Comparison of ENCODE assay signal across 9 mouse cellular contexts in genomic region chr8:124265798-124266197, GRCm38 (mm10). TPM values are rescaled to one million over a fixed set of nuclear protein-coding genes. Genes with fewer than 3 reads are reported as not detected.
DNase-seq lines count a peak whose midpoint lies in the region; ATAC-seq and TF ChIP-seq lines count a peak whose summit lies in the region.
"Had no signal": no experiment of that assay in that cellular context is flagged by ENCODE, and none has a peak within 500 bp of the region (broad histone marks: within the 10 kb centered on the region; RNA-seq: fewer than 3 reads in every experiment).

No protein-coding gene starts in this region.

- H3K4me3 ChIP-seq in lung, postnatal 0 days (ENCODE audit: low read depth, low read length) = no peak overlapping the region
- no peak overlapping the region for H3K4me3 ChIP-seq in hindbrain, embryonic 13.5 days
- H3K4me3 ChIP-seq: limb, embryonic 12.5 days had no signal

- no peak overlapping the region for H3K27ac ChIP-seq in lung, postnatal 0 days (ENCODE audit: low read length)
- H3K27ac ChIP-seq in hindbrain, embryonic 13.5 days = no peak overlapping the region
- H3K27ac ChIP-seq: limb, embryonic 12.5 days had no signal

- H3K9ac ChIP-seq in lung, postnatal 0 days (replicated peaks; ENCODE audit: low read depth) = no peak overlapping the region
- no peak overlapping the region for H3K9ac ChIP-seq in hindbrain, embryonic 13.5 days
- H3K9ac ChIP-seq: limb, embryonic 12.5 days had no signal

- H3K4me1 ChIP-seq in lung, postnatal 0 days (ENCODE audit: insufficient read depth, low read depth, low read length) = peaks cover 12% of the 10 kb centered on the region
- H3K4me1 ChIP-seq in hindbrain, embryonic 13.5 days (replicated peaks) = peaks cover 71% of the 10 kb centered on the region

- peak; percentile 67 for ATAC-seq in lung, postnatal 0 days
- peak; percentile 53 for ATAC-seq in inflammation-experienced regulatory T-cells, adult 6 months
- ATAC-seq in hindbrain, embryonic 13.5 days (ENCODE audit: low FRiP score) = no peak

- 56% methylated on average over 8 of the region's 8 CpGs for WGBS in lung, postnatal 0 days
- WGBS in hindbrain, embryonic 13.5 days = 77% methylated on average over 8 of the region's 8 CpGs

- H3K4me2 ChIP-seq in lung, postnatal 0 days (replicated peaks; ENCODE audit: low read depth, low read length) = no peak overlapping the region
- no peak overlapping the region for H3K4me2 ChIP-seq in hindbrain, embryonic 13.5 days
- H3K4me2 ChIP-seq: limb, embryonic 12.5 days had no signal

- H3K36me3 ChIP-seq in lung, postnatal 0 days (ENCODE audit: insufficient read depth, low read length) = no peaks in the 10 kb centered on the region
- H3K36me3 ChIP-seq in splenic B cell, adult 2 months (ENCODE audit: control insufficient read depth, insufficient read depth, low read length, poor library complexity, severe bottlenecking) = no peaks in the 10 kb centered on the region
- H3K36me3 ChIP-seq in hindbrain, embryonic 13.5 days = no peaks in the 10 kb centered on the region
- H3K36me3 ChIP-seq: limb, embryonic 12.5 days had no signal

- TF ChIP-seq EP300 in lung, postnatal 0 days (IDR thresholded peaks at IDR 0.05) = peak; percentile 17; the same call in 1 of the 2 replicates

- no peaks in the 10 kb centered on the region for H3K9me3 ChIP-seq in lung, postnatal 0 days (ENCODE audit: low read length)
- H3K9me3 ChIP-seq in hindbrain, embryonic 13.5 days = no peaks in the 10 kb centered on the region
- H3K9me3 ChIP-seq: limb, embryonic 12.5 days had no signal

- TF ChIP-seq CTCF in lung, postnatal 0 days (IDR thresholded peaks at IDR 0.05) = no peak

- no peaks in the 10 kb centered on the region for H3K27me3 ChIP-seq in lung, postnatal 0 days (replicated peaks; ENCODE audit: insufficient read depth, low read length)
- H3K27me3 ChIP-seq in splenic B cell, adult 2 months (ENCODE audit: control insufficient read depth, insufficient read depth, low read length, poor library complexity, severe bottlenecking) = no peaks in the 10 kb centered on the region
- no peaks in the 10 kb centered on the region for H3K27me3 ChIP-seq in hindbrain, embryonic 13.5 days
- H3K27me3 ChIP-seq: limb, embryonic 12.5 days had no signal

- DNase-seq in lung, postnatal 0 days (ENCODE audit: low spot score) = peak; percentile 68
- no peak for DNase-seq in lung, postnatal 10 days
- peak; percentile 44 for DNase-seq in c-Kit-positive CD71-positive TER-119-positive erythroid progenitor cells, embryonic 14.5 days (ENCODE audit: low spot score)
- peak; percentile 79 for DNase-seq in splenic B cell, adult 2 months (ENCODE audit: low read depth, low spot score)
- no peak for DNase-seq in MN1 (ENCODE audit: low spot score)
- DNase-seq in spleen, postnatal 14 days (ENCODE audit: low spot score in 2 of 2) = no peak

RNA-seq across cellular contexts. Expression of gene Galnt2, which starts 34.6 kb away (rescaled TPM):
- 54.3 and 66.2 TPM in 2 replicates for polyA plus RNA-seq in lung, postnatal 0 days (2015; fragmentation: Nextera tagmentation; extraction: Ambion mirVana)
- polyA plus RNA-seq in inflammation-experienced regulatory T-cells, adult 6 months (2017; shearing (Covaris generic)) = 10 to 100 TPM; 14.8 to 39.1 (median 20.4) TPM
- polyA plus RNA-seq in hindbrain, embryonic 13.5 days (2015; fragmentation: Nextera tagmentation; extraction: Ambion mirVana) = 49.9 and 52.8 TPM in 2 replicates

Comparison
In these comparisons a context has a peak if more than half of its experiments do, and no peak if none do; other contexts are left out.
1. DNase-seq: peak in lung, postnatal 0 days (single experiment), c-Kit-positive CD71-positive TER-119-positive erythroid progenitor cells, embryonic 14.5 days (single experiment) and splenic B cell, adult 2 months (single experiment); none in lung, postnatal 10 days (single experiment), MN1 (single experiment) and spleen, postnatal 14 days (0 of 2).